Mouse (Mus musculus) limb, embryonic 14.5 days (tissue): ENCODE measurements around the gene Pygb. TPM values are rescaled to one million over a fixed set of nuclear protein-coding genes. Genes with fewer than 3 reads are reported as not detected.

ENCODE experiments used
- ATAC-seq: fragments of 200-750 bp; cut with Nextera tagmentation; 2 replicates; pipeline ENCODE4 v1.8.0; 2017; ENCODE audit warnings: low read depth, moderate number of reproducible peaks, moderate TSS enrichment; ENCODE audit not compliant: low FRiP score
- DNase-seq: peaks from one replicate; pipeline ENCODE4 v3.0.0-alpha.2; 2015; ENCODE audit warnings: low spot score
- H3K27ac ChIP-seq: fragments of 300-500 bp; sonication (generic); replicated peaks from 2 replicates; pipeline ENCODE4 v1.5.1; 2014; ENCODE audit warnings: low read depth, mild to moderate bottlenecking, low read length, moderate library complexity, mixed read lengths
- H3K27me3 ChIP-seq: fragments of 300-500 bp; sonication (generic); 2 replicates; pipeline ENCODE4 v1.6.1; 2014; ENCODE audit warnings: low read length, mixed read lengths; ENCODE audit not compliant: control insufficient read depth, insufficient read depth
- H3K36me3 ChIP-seq: fragments of 300-500 bp; sonication (generic); 2 replicates; pipeline ENCODE4 v1.6.1; 2014; ENCODE audit warnings: mild to moderate bottlenecking, low read length, moderate library complexity, mixed read lengths; ENCODE audit not compliant: control insufficient read depth, insufficient read depth
- H3K4me1 ChIP-seq: fragments of 300-500 bp; sonication (generic); 2 replicates; pipeline ENCODE4 v1.6.1; 2014; ENCODE audit warnings: antibody characterized with exemption, low read length, mixed read lengths; ENCODE audit not compliant: control insufficient read depth, insufficient read depth
- H3K4me2 ChIP-seq: fragments of 300-500 bp; sonication (generic); replicated peaks from 2 replicates; pipeline ENCODE4 v1.6.1; 2014; ENCODE audit warnings: low read depth, mild to moderate bottlenecking, low read length, moderate library complexity; ENCODE audit not compliant: severe bottlenecking
- H3K4me3 ChIP-seq: fragments of 300-500 bp; sonication (generic); replicated peaks from 2 replicates; pipeline ENCODE4 v1.5.1; 2014; ENCODE audit warnings: low read length
- H3K9ac ChIP-seq: fragments of 300-500 bp; sonication (generic); 2 replicates; pipeline ENCODE4 v1.6.1; 2014; ENCODE audit warnings: mild to moderate bottlenecking, low read depth, low read length, moderate library complexity; ENCODE audit not compliant: severe bottlenecking
- H3K9me3 ChIP-seq: fragments of 300-500 bp; sonication (generic); 2 replicates; pipeline ENCODE4 v1.6.1; 2016; ENCODE audit warnings: low read length; ENCODE audit not compliant: control insufficient read depth
- POLR2A ChIP-seq: fragments of 200-500 bp; IDR thresholded peaks from 2 replicates; pipeline ENCODE4 v1.8.0; 2012; ENCODE audit warnings: inconsistent platforms, mild to moderate bottlenecking, moderate library complexity, borderline replicate concordance; ENCODE audit not compliant: insufficient read depth, insufficient read length; ENCODE audit errors: extremely low read depth
- WGBS: fragments of 180-500 bp; shearing (Covaris S2); extraction: QIAGEN DNeasy Blood & Tissue Kit; methylation state at CpG from one replicate; pipeline ENCODE4 v1.1.7; 2014; 5-methylcytosine and 5-hydroxymethylcytosine counted together
- polyA plus RNA-seq, 2 experiments: library from polyadenylated mRNA; depleted of rRNA in 1 of 2; stranded (reverse) in 1 of 2; unstranded in 1 of 2; fragments of >200 nt; fragmentation: Nextera tagmentation in 1 of 2; extraction: Ambion mirVana in 1 of 2; gene quantifications; 2 replicates each; pipeline versions ENCODE4 v1.2.1 to v1.2.3; 2012 to 2014

The Pygb gene
- polyA plus RNA-seq, 2 experiments, result 62.3 to 65.2 TPM

- ATAC-seq (no peak), DNase-seq (no peak)
- peaks cover 35% of the 10 kb centered on the region for H3K4me1 ChIP-seq
- peaks cover 22% of the 10 kb centered on the region; the same call in 1 of the 2 replicates for H3K36me3 ChIP-seq
- peak overlapping the region; percentile 85; the same call in 1 of the 2 replicates for H3K27ac ChIP-seq
- H3K4me2 ChIP-seq, result no peak overlapping the region
- H3K27me3 ChIP-seq, result no peaks in the 10 kb centered on the region
- WGBS, result 77% methylated on average over 8 of the region's 8 CpGs
- no peak overlapping the region for H3K4me3 ChIP-seq
- H3K9me3 ChIP-seq, result no peaks in the 10 kb centered on the region
- no peak overlapping the region for H3K9ac ChIP-seq
- TF ChIP-seq POLR2A, result no peak
These were observed 14.5 kb upstream of the Pygb start for GRCm38 (mm10) chr2:150771996-150772395.

GRCm38 (mm10) chr2:150772466-150773119, 13.9 kb upstream of the Pygb start:
- DNase-seq, result no peak
- TF ChIP-seq POLR2A, result no peak
- ATAC-seq, result no peak
- H3K9ac ChIP-seq, result no peak overlapping the region
- WGBS, result 63% methylated on average over 10 of the region's 10 CpGs
- peaks cover 17% of the 10 kb centered on the region; the same call in 1 of the 2 replicates for H3K36me3 ChIP-seq
- H3K4me3 ChIP-seq, result no peak overlapping the region
- H3K27ac ChIP-seq, result no peak overlapping the region
- H3K4me2 ChIP-seq, result no peak overlapping the region
- no peaks in the 10 kb centered on the region for H3K9me3 ChIP-seq
- H3K4me1 ChIP-seq, result peaks cover 35% of the 10 kb centered on the region
- H3K27me3 ChIP-seq, result no peaks in the 10 kb centered on the region

GRCm38 (mm10) chr2:150782801-150783200, 3.7 kb upstream of the Pygb start:
- no peaks in the 10 kb centered on the region for H3K9me3 ChIP-seq
- H3K36me3 ChIP-seq, result no peaks in the 10 kb centered on the region
- no peak overlapping the region for H3K27ac ChIP-seq
- 73% methylated on average over 2 of the region's 2 CpGs for WGBS
- no peaks in the 10 kb centered on the region for H3K27me3 ChIP-seq
- no peak for TF ChIP-seq POLR2A
- no peak overlapping the region for H3K9ac ChIP-seq
- H3K4me2 ChIP-seq, result no peak overlapping the region
- no peak for ATAC-seq
- no peak overlapping the region for H3K4me3 ChIP-seq
- H3K4me1 ChIP-seq, result peaks cover 12% of the 10 kb centered on the region
- no peak for DNase-seq

GRCm38 (mm10) chr2:150787234-150787771, 768 bp downstream of the Pygb start:
- WGBS, result 2% methylated on average over 23 of the region's 23 CpGs
- Histone ChIP-seq H3K27ac (0 out of 2 replicates have a peak overlapping the region, but pooled peaks have one; percentile 44), H3K9me3 (no peaks in the 10 kb centered on the region), H3K4me2 (peak overlapping the region; percentile 70), H3K4me1 (peaks cover 23% of the 10 kb centered on the region), H3K36me3 (peaks cover 10% of the 10 kb centered on the region), H3K4me3 (peak overlapping the region; percentile 80), H3K27me3 (no peaks in the 10 kb centered on the region), H3K9ac (peak overlapping the region; percentile 60)
- ATAC-seq, result peak; percentile 40
- DNase-seq, result peak; percentile 30
- no peak for TF ChIP-seq POLR2A

GRCm38 (mm10) chr2:150788768-150789550, 2.4 kb downstream of the Pygb start:
- WGBS, result 51% methylated on average over 4 of the region's 4 CpGs
- Histone ChIP-seq H3K4me1 (peaks cover 23% of the 10 kb centered on the region), H3K27me3 (no peaks in the 10 kb centered on the region), H3K9me3 (no peaks in the 10 kb centered on the region), H3K4me2 (peak overlapping the region; percentile 70), H3K9ac (no peak overlapping the region), H3K4me3 (peak overlapping the region; percentile 7; the same call in 1 of the 2 replicates), H3K27ac (no peak overlapping the region), H3K36me3 (peaks cover 23% of the 10 kb centered on the region)
- peak; percentile 85 for DNase-seq
- ATAC-seq, result no peak
- no peak for TF ChIP-seq POLR2A
